In genomic region chr7:101905561-101906286, GRCm38 (mm10) we compare ENCODE assay signal across 8 mouse cellular contexts. TPM values are rescaled to one million over a fixed set of nuclear protein-coding genes. Genes with fewer than 3 reads are reported as not detected.
DNase-seq lines count a peak whose midpoint lies in the region; ATAC-seq and TF ChIP-seq lines count a peak whose summit lies in the region.

Gene Lamtor1, plus strand, starts transcription at chr7:101905904.

- TF ChIP-seq EP300 in liver, embryonic 14.5 days (IDR thresholded peaks at IDR 0.05; ENCODE audit: low read depth): no peak
- TF ChIP-seq EP300 in stomach, postnatal 0 days (optimal IDR thresholded peaks at IDR 0.05): peak; percentile 3

- under 1% methylated on average over 60 of the region's 61 CpGs for WGBS in forebrain, embryonic 10.5 days
- under 1% methylated on average over 60 of the region's 61 CpGs for WGBS in heart, embryonic 15.5 days
- under 1% methylated on average over 61 of the region's 61 CpGs for WGBS in liver, embryonic 14.5 days (ENCODE audit: insufficient replicate concordance)
- under 1% methylated on average over 57 of the region's 61 CpGs for WGBS in neural tube, embryonic 11.5 days
- WGBS in stomach, postnatal 0 days: under 1% methylated on average over 59 of the region's 61 CpGs

- 0 out of 2 replicates have a peak, but pooled peaks cover 5% of the 10 kb centered on the region for H3K9me3 ChIP-seq in forebrain, embryonic 10.5 days
- H3K9me3 ChIP-seq in heart, embryonic 15.5 days (replicated peaks): no peaks in the 10 kb centered on the region; the same call in 1 of the 2 replicates
- no peaks in the 10 kb centered on the region for H3K9me3 ChIP-seq in liver, embryonic 14.5 days (ENCODE audit: control insufficient read depth, low read length)
- H3K9me3 ChIP-seq in neural tube, embryonic 11.5 days (ENCODE audit: control insufficient read depth, low read length): no peaks in the 10 kb centered on the region
- H3K9me3 ChIP-seq in stomach, postnatal 0 days (ENCODE audit: control insufficient read depth, low read length): no peaks in the 10 kb centered on the region

- H3K27me3 ChIP-seq in forebrain, embryonic 10.5 days (ENCODE audit: poor library complexity, severe bottlenecking): no peaks in the 10 kb centered on the region
- H3K27me3 ChIP-seq in heart, embryonic 15.5 days: no peaks in the 10 kb centered on the region
- no peaks in the 10 kb centered on the region for H3K27me3 ChIP-seq in liver, embryonic 14.5 days (ENCODE audit: control insufficient read depth, insufficient read depth, low read length)
- H3K27me3 ChIP-seq in neural tube, embryonic 11.5 days (ENCODE audit: control insufficient read depth, insufficient read depth, low read length): no peaks in the 10 kb centered on the region
- no peaks in the 10 kb centered on the region for H3K27me3 ChIP-seq in stomach, postnatal 0 days (ENCODE audit: control insufficient read depth, insufficient read depth, low read length)

- peak within 1 kb of the TSS; percentile 88 for H3K4me3 ChIP-seq in forebrain, embryonic 10.5 days
- H3K4me3 ChIP-seq in heart, embryonic 15.5 days: peak within 1 kb of the TSS; percentile 71
- H3K4me3 ChIP-seq in liver, embryonic 14.5 days (ENCODE audit: insufficient read depth in 1 of 2, low read depth in 2 of 2, low read length in 2 of 2): peak within 1 kb of the TSS; percentile 81 to 85
- H3K4me3 ChIP-seq in neural tube, embryonic 11.5 days (ENCODE audit: low read depth, low read length): peak within 1 kb of the TSS; percentile 75
- peak within 1 kb of the TSS; percentile 82 for H3K4me3 ChIP-seq in stomach, postnatal 0 days (ENCODE audit: low read depth, low read length)

- H3K4me2 ChIP-seq in heart, embryonic 15.5 days: peak within 1 kb of the TSS; percentile 72
- H3K4me2 ChIP-seq in liver, embryonic 14.5 days (ENCODE audit: low read depth): peak within 1 kb of the TSS; percentile 94
- peak within 1 kb of the TSS; percentile 49 for H3K4me2 ChIP-seq in neural tube, embryonic 11.5 days (ENCODE audit: low read depth)
- H3K4me2 ChIP-seq in stomach, postnatal 0 days (replicated peaks; ENCODE audit: low read depth): peak within 1 kb of the TSS; percentile 65

- H3K36me3 ChIP-seq in forebrain, embryonic 10.5 days (replicated peaks): peaks cover 41% of the 10 kb centered on the region
- peaks cover 9% of the 10 kb centered on the region for H3K36me3 ChIP-seq in heart, embryonic 15.5 days
- peaks cover 5% of the 10 kb centered on the region; the same call in 1 of the 2 replicates for H3K36me3 ChIP-seq in liver, embryonic 14.5 days (replicated peaks; ENCODE audit: control insufficient read depth, insufficient read depth, low read depth)
- H3K36me3 ChIP-seq in neural tube, embryonic 11.5 days (ENCODE audit: control insufficient read depth, insufficient read depth, low read length): peaks cover 6% of the 10 kb centered on the region
- H3K36me3 ChIP-seq in stomach, postnatal 0 days (ENCODE audit: control insufficient read depth, insufficient read depth, low read length): peaks cover 3% of the 10 kb centered on the region

- TF ChIP-seq CTCF in liver, embryonic 14.5 days (IDR thresholded peaks at IDR 0.05; ENCODE audit: low read depth): peak; percentile 1; the same call in 1 of the 2 replicates
- TF ChIP-seq CTCF in stomach, postnatal 0 days (IDR thresholded peaks at IDR 0.05; ENCODE audit: low read depth): 0 out of 2 replicates have a peak, but pooled peaks have one; percentile 7

- ATAC-seq in heart, embryonic 15.5 days (replicated peaks; ENCODE audit: insufficient number of reproducible peaks, insufficient read depth, low FRiP score, low read depth): peak; percentile 96
- peak; percentile 96 for ATAC-seq in liver, embryonic 14.5 days (ENCODE audit: insufficient read depth)
- peak; percentile 98 for ATAC-seq in neural tube, embryonic 11.5 days (ENCODE audit: insufficient read depth, low FRiP score, low TSS enrichment)
- ATAC-seq in stomach, postnatal 0 days (ENCODE audit: low FRiP score, low TSS enrichment): peak; percentile 97

- peak within 1 kb of the TSS; percentile 88 for H3K9ac ChIP-seq in heart, embryonic 15.5 days
- peak within 1 kb of the TSS; percentile 91 for H3K9ac ChIP-seq in liver, embryonic 14.5 days (replicated peaks)
- peak within 1 kb of the TSS; percentile 92 for H3K9ac ChIP-seq in neural tube, embryonic 11.5 days (ENCODE audit: low read length)
- peak within 1 kb of the TSS; percentile 95 for H3K9ac ChIP-seq in stomach, postnatal 0 days (ENCODE audit: low read length)

- H3K27ac ChIP-seq in forebrain, embryonic 10.5 days: peak within 1 kb of the TSS; percentile 99
- H3K27ac ChIP-seq in heart, embryonic 15.5 days: peak within 1 kb of the TSS; percentile 97
- peak within 1 kb of the TSS; percentile 84 for H3K27ac ChIP-seq in liver, embryonic 14.5 days
- peak within 1 kb of the TSS; percentile 93 for H3K27ac ChIP-seq in neural tube, embryonic 11.5 days (ENCODE audit: low read depth, low read length)
- H3K27ac ChIP-seq in stomach, postnatal 0 days (replicated peaks): peak within 1 kb of the TSS; percentile 96

- DNase-seq in CD8-positive naive resting alpha-beta T cell, adult 2 months (ENCODE audit: low read depth in 2 of 2, low spot score in 2 of 2): peak; percentile 94 to 95
- peak; percentile 97 for DNase-seq in c-Kit-positive CD71-negative TER-119-negative erythroid progenitor cells, embryonic 14.5 days (ENCODE audit: low read depth)
- peak; percentile 100 for DNase-seq in forebrain, embryonic 10.5 days (ENCODE audit: extremely low spot score, low spot score)
- peak; percentile 100 for DNase-seq in kidney, postnatal 25 days
- peak; percentile 99 for DNase-seq in liver, embryonic 14.5 days (ENCODE audit: low read depth in 3 of 3, low spot score in 3 of 3)
- peak; percentile 99 for DNase-seq in neural tube, embryonic 11.5 days (ENCODE audit: low spot score)
- peak; percentile 100 for DNase-seq in stomach, postnatal 0 days (ENCODE audit: low spot score)

- H3K4me1 ChIP-seq in forebrain, embryonic 10.5 days: peaks cover 27% of the 10 kb centered on the region
- H3K4me1 ChIP-seq in heart, embryonic 15.5 days (replicated peaks): peaks cover 10% of the 10 kb centered on the region
- H3K4me1 ChIP-seq in liver, embryonic 14.5 days (replicated peaks; ENCODE audit: control insufficient read depth in 2 of 2, insufficient read depth in 2 of 2, low read length in 1 of 2): peaks cover 14 to 24% of the 10 kb centered on the region in 2 experiments
- H3K4me1 ChIP-seq in neural tube, embryonic 11.5 days (ENCODE audit: control insufficient read depth, insufficient read depth, low read length): no peaks in the 10 kb centered on the region
- H3K4me1 ChIP-seq in stomach, postnatal 0 days (replicated peaks; ENCODE audit: control insufficient read depth, insufficient read depth): peaks cover 5% of the 10 kb centered on the region

RNA-seq across cellular contexts. Expression of gene Lamtor1, which starts in this region (rescaled TPM):
- 157 and 165 TPM in 2 replicates for polyA plus RNA-seq in forebrain, embryonic 10.5 days (2016; fragmentation: Nextera tagmentation; extraction: Ambion mirVana)
- 130 and 151 TPM in 2 replicates for polyA plus RNA-seq in heart, embryonic 15.5 days (2015; fragmentation: Nextera tagmentation; extraction: Ambion mirVana)
- polyA plus RNA-seq in liver, embryonic 14.5 days (2012; rRNA removed): 61.7 and 74.8 TPM in 2 replicates
- polyA plus RNA-seq in liver, embryonic 14.5 days (2014; fragmentation: Nextera tagmentation; extraction: Ambion mirVana): 63.3 and 67.8 TPM in 2 replicates
- 134 and 144 TPM in 2 replicates for polyA plus RNA-seq in neural tube, embryonic 11.5 days (2014; fragmentation: Nextera tagmentation; extraction: Ambion mirVana)
- polyA plus RNA-seq in stomach, postnatal 0 days (2015; fragmentation: Nextera tagmentation; extraction: Ambion mirVana): 119 and 122 TPM in 2 replicates

Comparison
In these comparisons a context has a peak if more than half of its experiments do, and no peak if none do; other contexts are left out.
1. Peak in every context shown above with its lines: DNase-seq, ATAC-seq, H3K4me3 ChIP-seq and H3K27ac ChIP-seq.